Mouse (Mus musculus): ENCODE results near the gene Rad23a. TPM values are rescaled to one million over a fixed set of nuclear protein-coding genes. Genes with fewer than 3 reads are reported as not detected.

Gene Rad23a
- total and polyA plus RNA-seq, 3 experiments = 38.7 to 414 (median 116) TPM

- ATAC-seq (ENCODE audit: extremely low read depth, insufficient number of reproducible peaks, low FRiP score, poor library complexity, severe bottlenecking) (no peak), DNase-seq (ENCODE audit: low spot score) (no peak)
- Histone ChIP-seq H3K4me1 (ENCODE audit: insufficient read depth, low read depth, low read length) (peaks cover 38% of the 10 kb centered on the region), H3K4me3 (ENCODE audit: low read depth, low read length) (peak overlapping the region; percentile 98; the same call in 1 of the 2 replicates), H3K9me3 (replicated peaks) (no peaks in the 10 kb centered on the region), H3K27me3 (ENCODE audit: insufficient read depth, low read length) (no peaks in the 10 kb centered on the region), H3K36me3 (replicated peaks) (peaks cover 38% of the 10 kb centered on the region)
- TF ChIP-seq GATA2 (IDR thresholded peaks at IDR 0.05; ENCODE audit: borderline replicate concordance, low read depth, low read length) (no peak), POLR2AphosphoS5 (IDR thresholded peaks at IDR 0.05; ENCODE audit: insufficient replicate concordance, low read depth, low read length) (no peak), GATA1 (IDR thresholded peaks at IDR 0.05; ENCODE audit: borderline replicate concordance, low read length) (no peak), TAL1 (conservative IDR thresholded peaks at IDR 0.05; ENCODE audit: low read depth, low read length) (no peak), CTCF (IDR thresholded peaks at IDR 0.05; ENCODE audit: low read depth, low read length) (no peak)
Measured at GRCm38 (mm10) chr8:84856434-84856833, 16.0 kb upstream of the Rad23a start.

DNA sequence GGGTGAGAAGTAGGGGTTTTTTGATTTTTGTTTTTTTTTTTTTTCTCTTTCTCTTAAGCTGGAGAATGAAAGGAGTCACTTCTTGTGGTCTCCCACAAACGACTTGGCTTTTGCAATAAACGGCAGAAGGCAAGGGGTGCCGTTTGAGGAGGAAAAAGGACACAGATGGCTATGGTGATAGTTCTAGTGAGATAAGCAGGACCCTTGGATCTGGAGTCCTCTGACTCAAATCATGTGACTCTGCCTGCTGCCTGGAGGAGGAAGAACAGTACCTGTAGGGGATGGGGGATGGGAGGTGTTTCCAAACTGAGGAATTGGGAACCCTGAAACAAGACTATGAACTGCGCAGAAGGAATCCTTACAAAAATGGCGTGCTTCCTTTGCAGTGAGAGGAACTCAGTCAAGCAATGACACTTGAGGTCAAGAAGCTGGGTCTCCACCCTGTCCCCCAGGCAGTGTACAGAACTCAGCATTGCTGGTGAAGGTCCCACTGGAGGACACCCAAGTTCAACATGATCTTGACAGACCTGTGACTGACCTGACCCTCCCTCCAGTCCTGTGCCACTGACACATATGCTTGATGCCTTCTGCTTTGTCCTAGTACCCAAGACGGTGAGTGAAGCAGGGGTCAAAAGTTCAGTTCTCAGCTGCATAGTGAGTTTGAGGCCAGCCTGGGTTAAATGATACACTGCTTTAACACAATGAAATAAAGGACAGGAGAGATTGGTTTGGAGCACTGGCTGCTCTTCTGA, 7.4 kb upstream of the Rad23a start:
- peaks cover 41% of the 10 kb centered on the region for H3K4me1 ChIP-seq (ENCODE audit: insufficient read depth, low read depth, low read length)
- peaks cover 43% of the 10 kb centered on the region for H3K36me3 ChIP-seq (replicated peaks)
- H3K27me3 ChIP-seq (ENCODE audit: insufficient read depth, low read length) = no peaks in the 10 kb centered on the region
- H3K9me3 ChIP-seq (replicated peaks) = no peaks in the 10 kb centered on the region
- ATAC-seq (ENCODE audit: extremely low read depth, insufficient number of reproducible peaks, low FRiP score, poor library complexity, severe bottlenecking) (peak; percentile 58), DNase-seq (ENCODE audit: low spot score) (peak; percentile 78)
- peak; percentile 80 for TF ChIP-seq TAL1 (conservative IDR thresholded peaks at IDR 0.05; ENCODE audit: low read depth, low read length)
- TF ChIP-seq GATA1 (IDR thresholded peaks at IDR 0.05; ENCODE audit: borderline replicate concordance, low read length) = no peak
- H3K4me3 ChIP-seq (ENCODE audit: low read depth, low read length) = peak overlapping the region; percentile 91

- H3K36me3 ChIP-seq (replicated peaks) = peaks cover 50% of the 10 kb centered on the region
- DNase-seq (ENCODE audit: low spot score) = peak; percentile 97
- ATAC-seq (ENCODE audit: extremely low read depth, insufficient number of reproducible peaks, low FRiP score, poor library complexity, severe bottlenecking) = peak; percentile 89
- TF ChIP-seq POLR2AphosphoS5 (IDR thresholded peaks at IDR 0.05; ENCODE audit: insufficient replicate concordance, low read depth, low read length) = peak; percentile 93
- no peak for TF ChIP-seq GATA2 (IDR thresholded peaks at IDR 0.05; ENCODE audit: borderline replicate concordance, low read depth, low read length)
- no peak for TF ChIP-seq TAL1 (conservative IDR thresholded peaks at IDR 0.05; ENCODE audit: low read depth, low read length)
- no peak for TF ChIP-seq CTCF (IDR thresholded peaks at IDR 0.05; ENCODE audit: low read depth, low read length)
- H3K4me3 ChIP-seq (ENCODE audit: low read depth, low read length) = peak within 1 kb of the TSS; percentile 91
- H3K9me3 ChIP-seq (replicated peaks) = no peaks in the 10 kb centered on the region
- peaks cover 46% of the 10 kb centered on the region for H3K4me1 ChIP-seq (ENCODE audit: insufficient read depth, low read depth, low read length)
- H3K27me3 ChIP-seq (ENCODE audit: insufficient read depth, low read length) = no peaks in the 10 kb centered on the region
Measured at GRCm38 (mm10) chr8:84846722-84847572, 6.5 kb upstream of the Rad23a start, which contains the start of gene Calr. Gene Calr (minus strand): TSS chr8:84846934.

DNA sequence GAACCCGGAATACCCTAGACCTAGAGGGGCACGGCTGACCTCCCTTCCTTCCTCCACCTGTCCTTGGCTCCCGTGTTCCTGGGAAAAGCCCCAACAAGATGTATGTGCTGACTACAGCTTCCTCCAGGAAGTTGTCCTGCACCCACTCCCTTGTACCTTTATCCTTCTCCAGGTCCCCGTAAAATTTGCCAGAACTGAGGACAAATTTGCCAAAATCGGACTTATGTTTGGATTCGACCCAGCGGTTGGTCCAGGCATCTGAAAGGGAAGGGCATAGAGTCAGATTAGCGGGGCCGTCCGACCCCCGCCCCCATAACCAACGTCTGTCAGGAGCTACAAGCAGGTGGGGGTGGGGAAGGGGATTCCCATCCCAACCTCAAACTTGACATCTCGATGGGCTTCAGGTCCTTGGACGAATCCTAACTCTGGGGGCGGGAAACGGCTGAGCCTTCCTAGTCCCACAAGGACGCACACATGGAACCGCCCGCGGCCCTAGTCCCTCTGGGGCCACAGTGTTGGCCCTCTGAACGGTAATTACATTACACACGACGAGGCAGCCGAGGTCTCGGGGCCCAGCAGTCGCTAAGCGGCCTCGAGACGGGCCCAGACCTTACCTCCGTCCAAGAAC, 5.7 kb upstream of the Rad23a start:
- peaks cover 54% of the 10 kb centered on the region for H3K36me3 ChIP-seq (replicated peaks)
- no peaks in the 10 kb centered on the region for H3K27me3 ChIP-seq (ENCODE audit: insufficient read depth, low read length)
- no peak for DNase-seq (ENCODE audit: low spot score)
- no peaks in the 10 kb centered on the region for H3K9me3 ChIP-seq (replicated peaks)
- peak overlapping the region; percentile 91 for H3K4me3 ChIP-seq (ENCODE audit: low read depth, low read length)
- H3K4me1 ChIP-seq (ENCODE audit: insufficient read depth, low read depth, low read length) = peaks cover 51% of the 10 kb centered on the region
- ATAC-seq (ENCODE audit: extremely low read depth, insufficient number of reproducible peaks, low FRiP score, poor library complexity, severe bottlenecking) = no peak
- TF ChIP-seq GATA1 (IDR thresholded peaks at IDR 0.05; ENCODE audit: borderline replicate concordance, low read length) (no peak), CTCF (IDR thresholded peaks at IDR 0.05; ENCODE audit: low read depth, low read length) (no peak), GATA2 (IDR thresholded peaks at IDR 0.05; ENCODE audit: borderline replicate concordance, low read depth, low read length) (no peak), TAL1 (conservative IDR thresholded peaks at IDR 0.05; ENCODE audit: low read depth, low read length) (no peak), POLR2AphosphoS5 (IDR thresholded peaks at IDR 0.05; ENCODE audit: insufficient replicate concordance, low read depth, low read length) (no peak; the same call in none of the 2 replicates)

DNA sequence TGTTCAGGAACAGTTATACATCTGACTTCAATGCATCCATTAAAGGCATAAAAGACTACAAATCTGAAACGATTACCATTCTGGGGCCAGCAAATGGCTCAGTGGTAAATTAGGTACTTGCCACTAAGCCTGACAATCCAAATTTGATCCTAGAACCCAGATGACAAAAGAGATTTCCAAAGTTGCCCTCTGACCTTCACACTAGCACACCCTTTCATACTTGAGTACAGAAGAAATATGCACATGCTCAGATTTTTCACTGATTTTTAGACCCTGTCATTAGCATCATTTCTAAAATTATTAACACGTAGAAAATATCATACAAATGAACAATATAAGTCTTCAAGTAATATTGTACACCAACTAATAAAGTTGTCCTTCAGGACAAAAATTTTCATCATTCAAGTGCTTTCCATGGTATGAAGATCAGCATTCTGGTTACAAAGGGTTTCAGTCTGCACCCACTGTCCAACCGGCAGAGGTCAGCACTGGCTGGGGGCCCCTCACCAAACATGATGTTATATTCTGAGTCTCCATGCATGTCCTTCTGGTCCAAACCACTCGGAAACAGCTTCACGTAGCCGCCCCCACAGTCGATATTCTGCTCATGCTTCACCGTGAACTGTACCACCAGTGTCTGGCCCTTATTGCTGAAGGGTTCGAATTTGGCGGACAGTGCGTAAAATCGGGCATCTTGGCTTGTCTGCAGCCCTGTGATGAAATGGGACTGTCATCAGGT, 5.1 kb upstream of the Rad23a start:
- Histone ChIP-seq H3K4me1 (ENCODE audit: insufficient read depth, low read depth, low read length) (peaks cover 56% of the 10 kb centered on the region), H3K36me3 (replicated peaks) (peaks cover 54% of the 10 kb centered on the region), H3K9me3 (replicated peaks) (no peaks in the 10 kb centered on the region), H3K4me3 (ENCODE audit: low read depth, low read length) (peak overlapping the region; percentile 91), H3K27me3 (ENCODE audit: insufficient read depth, low read length) (no peaks in the 10 kb centered on the region)
- TF ChIP-seq TAL1 (conservative IDR thresholded peaks at IDR 0.05; ENCODE audit: low read depth, low read length) = no peak
- TF ChIP-seq POLR2AphosphoS5 (IDR thresholded peaks at IDR 0.05; ENCODE audit: insufficient replicate concordance, low read depth, low read length) = 0 out of 2 replicates have a peak, but pooled peaks have one; percentile 41
- no peak for ATAC-seq (ENCODE audit: extremely low read depth, insufficient number of reproducible peaks, low FRiP score, poor library complexity, severe bottlenecking)
- DNase-seq (ENCODE audit: low spot score) = no peak

Measured in G1E (cell line).